In genomic region chr14:76121901-76122662, GRCm38 (mm10) we compare ENCODE assay signal across 9 mouse cellular contexts. TPM values are rescaled to one million over a fixed set of nuclear protein-coding genes. Genes with fewer than 3 reads are reported as not detected.
DNase-seq lines count a peak whose midpoint lies in the region; ATAC-seq lines count a peak whose summit lies in the region.
"Had no signal": no experiment of that assay in that cellular context is flagged by ENCODE, and none has a peak within 500 bp of the region (broad histone marks: within the 10 kb centered on the region; RNA-seq: fewer than 3 reads in every experiment).

No protein-coding gene starts in this region.

- H3K4me1 ChIP-seq in embryonic facial prominence, embryonic 14.5 days (ENCODE audit: control insufficient read depth, insufficient read depth, low read length) = no peaks in the 10 kb centered on the region
- no peaks in the 10 kb centered on the region for H3K4me1 ChIP-seq in stomach, embryonic 14.5 days (ENCODE audit: control insufficient read depth, insufficient read depth, low read length)
- H3K4me1 ChIP-seq: embryonic facial prominence, embryonic 12.5 days had no signal

- no peak overlapping the region for H3K4me3 ChIP-seq in embryonic facial prominence, embryonic 14.5 days (ENCODE audit: low read depth, low read length)
- no peak overlapping the region for H3K4me3 ChIP-seq in stomach, embryonic 14.5 days (ENCODE audit: low read depth, low read length)
- H3K4me3 ChIP-seq: embryonic facial prominence, embryonic 12.5 days had no signal

- no peaks in the 10 kb centered on the region for H3K27me3 ChIP-seq in embryonic facial prominence, embryonic 14.5 days (replicated peaks; ENCODE audit: control insufficient read depth, insufficient read depth, low read length)
- no peaks in the 10 kb centered on the region for H3K27me3 ChIP-seq in stomach, embryonic 14.5 days (ENCODE audit: control insufficient read depth, insufficient read depth, low read length)
- H3K27me3 ChIP-seq: embryonic facial prominence, embryonic 12.5 days had no signal

- H3K9ac ChIP-seq in embryonic facial prominence, embryonic 14.5 days (ENCODE audit: low read depth, low read length) = no peak overlapping the region
- no peak overlapping the region for H3K9ac ChIP-seq in stomach, embryonic 14.5 days (replicated peaks; ENCODE audit: low read depth, low read length)
- H3K9ac ChIP-seq: embryonic facial prominence, embryonic 12.5 days had no signal

- H3K9me3 ChIP-seq in embryonic facial prominence, embryonic 14.5 days (ENCODE audit: control insufficient read depth, low read length) = no peaks in the 10 kb centered on the region
- no peaks in the 10 kb centered on the region for H3K9me3 ChIP-seq in stomach, embryonic 14.5 days (ENCODE audit: control insufficient read depth, low read depth, low read length)
- H3K9me3 ChIP-seq: embryonic facial prominence, embryonic 12.5 days had no signal

- H3K27ac ChIP-seq in embryonic facial prominence, embryonic 14.5 days (replicated peaks; ENCODE audit: low read depth, low read length) = no peak overlapping the region
- no peak overlapping the region for H3K27ac ChIP-seq in stomach, embryonic 14.5 days (ENCODE audit: low read length)
- H3K27ac ChIP-seq: embryonic facial prominence, embryonic 12.5 days had no signal

- WGBS in embryonic facial prominence, embryonic 14.5 days = 54% methylated on average over 6 of the region's 6 CpGs
- WGBS in stomach, embryonic 14.5 days = 53% methylated on average over 6 of the region's 6 CpGs

- intact Hi-C loops in heart, postnatal 14 days (cut with DNase I) = loop anchor here (2.0 to 5.0 kb wide), 2 partner anchors 351 to 890 kb away; no protein-coding TSS in a partner anchor

- peaks cover 73% of the 10 kb centered on the region for H3K36me3 ChIP-seq in embryonic facial prominence, embryonic 14.5 days (ENCODE audit: control insufficient read depth, insufficient read depth, low read length)
- H3K36me3 ChIP-seq in stomach, embryonic 14.5 days (ENCODE audit: control insufficient read depth, insufficient read depth, low read length) = peaks cover 48% of the 10 kb centered on the region

- peak; percentile 10 for DNase-seq in ovary, postnatal 10 days (ENCODE audit: low spot score)
- DNase-seq in ovary, adult 18-20 months (ENCODE audit: low spot score) = no peak
- peak; percentile 24 for DNase-seq in adrenal gland, postnatal 25 days
- DNase-seq in embryonic facial prominence, embryonic 14.5 days (ENCODE audit: low spot score) = peak; percentile 73
- peak; percentile 49 to 64 for DNase-seq in heart, postnatal 14 days
- DNase-seq in layer of hippocampus, postnatal 10 days (ENCODE audit: low spot score in 2 of 2) = peak; percentile 46 to 55

- peak; percentile 79; the same call in 1 of the 2 replicates for ATAC-seq in embryonic facial prominence, embryonic 14.5 days (ENCODE audit: low read depth)
- peak; percentile 63 for ATAC-seq in megakaryocyte, adult 5-6 weeks (ENCODE audit: poor library complexity, severe bottlenecking)
- ATAC-seq in stomach, embryonic 14.5 days (ENCODE audit: insufficient number of reproducible peaks, insufficient read depth, low FRiP score, low read depth) = 0 out of 2 replicates have a peak, but pooled peaks have one; percentile 46

- H3K4me2 ChIP-seq in embryonic facial prominence, embryonic 14.5 days (ENCODE audit: low read depth, low read length) = no peak overlapping the region
- H3K4me2 ChIP-seq in stomach, embryonic 14.5 days (replicated peaks; ENCODE audit: low read depth, low read length) = no peak overlapping the region
- H3K4me2 ChIP-seq: embryonic facial prominence, embryonic 12.5 days had no signal

RNA-seq across cellular contexts. Expression of gene Nufip1, which starts 11.4 kb away (rescaled TPM):
- total RNA-seq in adrenal gland, postnatal 25 days (2021) = 8.1 and 8.6 TPM in 2 replicates
- 12.3 and 13.1 TPM in 2 replicates for polyA plus RNA-seq in embryonic facial prominence, embryonic 14.5 days (2014; fragmentation: Nextera tagmentation; extraction: Ambion mirVana)
- 1 to 10 TPM; 3.1 to 3.6 TPM for total RNA-seq in heart, postnatal 14 days (2021)
- 1 to 10 TPM; 8.4 to 8.6 TPM for total RNA-seq in layer of hippocampus, postnatal 10 days (2021)
- 11.5 and 13.3 TPM in 2 replicates for total RNA-seq in megakaryocyte, adult 5-6 weeks (2015)
- 17.5 and 19.1 TPM in 2 replicates for total RNA-seq in megakaryocyte, adult 5-6 weeks (2017)
- polyA plus RNA-seq in stomach, embryonic 14.5 days (2014; fragmentation: Nextera tagmentation; extraction: Ambion mirVana) = 13.6 and 14.1 TPM in 2 replicates

RNA-seq across cellular contexts. Expression of gene Gpalpp1, which starts 11.5 kb away (rescaled TPM):
- 19.3 and 22.3 TPM in 2 replicates for total RNA-seq in adrenal gland, postnatal 25 days (2021)
- polyA plus RNA-seq in embryonic facial prominence, embryonic 14.5 days (2014; fragmentation: Nextera tagmentation; extraction: Ambion mirVana) = 11.1 and 11.9 TPM in 2 replicates
- total RNA-seq in heart, postnatal 14 days (2021) = 10 to 100 TPM; 11.7 to 12.2 TPM
- total RNA-seq in layer of hippocampus, postnatal 10 days (2021) = 10 to 100 TPM; 19.3 to 21.1 TPM
- 15.3 and 17.1 TPM in 2 replicates for total RNA-seq in megakaryocyte, adult 5-6 weeks (2015)
- total RNA-seq in megakaryocyte, adult 5-6 weeks (2017) = 31.9 and 35.3 TPM in 2 replicates
- polyA plus RNA-seq in stomach, embryonic 14.5 days (2014; fragmentation: Nextera tagmentation; extraction: Ambion mirVana) = 12.4 and 14.4 TPM in 2 replicates
